In genomic region chr10:127739083-127739660, GRCm38 (mm10) we compare ENCODE assay signal across 8 mouse cellular contexts. TPM values are rescaled to one million over a fixed set of nuclear protein-coding genes. Genes with fewer than 3 reads are reported as not detected.
DNase-seq lines count a peak whose midpoint lies in the region; ATAC-seq and TF ChIP-seq lines count a peak whose summit lies in the region.

TSS of gene Zbtb39 (plus strand) at chr10:127739538.

- H3K36me3 ChIP-seq in ES-E14 (ENCODE audit: control insufficient read depth, insufficient read depth, low read length, poor library complexity, severe bottlenecking): peaks cover 24% of the 10 kb centered on the region
- peaks cover 26% of the 10 kb centered on the region for H3K36me3 ChIP-seq in forebrain, embryonic 15.5 days
- peaks cover 26% of the 10 kb centered on the region for H3K36me3 ChIP-seq in lung, embryonic 16.5 days (ENCODE audit: control insufficient read depth, insufficient read depth, low read length)

- peaks cover 5% of the 10 kb centered on the region; the same call in 1 of the 2 replicates for H3K27me3 ChIP-seq in forebrain, embryonic 15.5 days
- H3K27me3 ChIP-seq in lung, embryonic 16.5 days (ENCODE audit: control insufficient read depth, insufficient read depth, low read depth, low read length): no peaks in the 10 kb centered on the region

- DNase-seq in ES-E14 (ENCODE audit: low read depth, low spot score): peak; percentile 54
- DNase-seq in cerebellum, adult 11-12 months: peak; percentile 72
- DNase-seq in heart, postnatal 4 days: peak; percentile 90
- peak in 1 of 2 experiments; percentile 58 for DNase-seq in layer of hippocampus, adult 8-10 months (ENCODE audit: low spot score in 2 of 2)
- DNase-seq in ovary, postnatal 10 days (ENCODE audit: low spot score): peak; percentile 60
- peak; percentile 60 to 83 for DNase-seq in thymus, postnatal 10 days (ENCODE audit: low spot score in 2 of 2)

- under 1% methylated on average over 33 of the region's 61 CpGs for WGBS in forebrain, embryonic 15.5 days
- under 1% methylated on average over 28 of the region's 61 CpGs for WGBS in lung, embryonic 16.5 days

- H3K9ac ChIP-seq in ES-E14 (ENCODE audit: insufficient read depth, low read depth, low read length, poor library complexity, severe bottlenecking): peak within 1 kb of the TSS; percentile 86
- H3K9ac ChIP-seq in forebrain, embryonic 15.5 days (replicated peaks): peak within 1 kb of the TSS; percentile 85
- H3K9ac ChIP-seq in lung, embryonic 16.5 days (ENCODE audit: low read length): peak within 1 kb of the TSS; percentile 95

- H3K4me3 ChIP-seq in ES-E14 (ENCODE audit: insufficient read depth in 1 of 2, low read depth in 1 of 2, low read length in 2 of 2, poor library complexity in 1 of 2, severe bottlenecking in 1 of 2): peak within 1 kb of the TSS; percentile 93 to 94
- peak within 1 kb of the TSS; percentile 68 for H3K4me3 ChIP-seq in forebrain, embryonic 15.5 days
- peak within 1 kb of the TSS; percentile 85 for H3K4me3 ChIP-seq in lung, embryonic 16.5 days (ENCODE audit: low read length)

- H3K9me3 ChIP-seq in ES-E14 (ENCODE audit: control insufficient read depth, insufficient read depth, low read depth, low read length): no peaks in the 10 kb centered on the region
- H3K9me3 ChIP-seq in forebrain, embryonic 15.5 days: no peaks in the 10 kb centered on the region
- H3K9me3 ChIP-seq in lung, embryonic 16.5 days (ENCODE audit: control insufficient read depth, low read length): no peaks in the 10 kb centered on the region

- H3K4me1 ChIP-seq in ES-E14 (ENCODE audit: control insufficient read depth in 2 of 2, insufficient read depth in 2 of 2, low read length in 2 of 2, poor library complexity in 1 of 2): peaks cover 0 to 7% of the 10 kb centered on the region in 2 experiments; a peak in 2 of 4 replicates
- peaks cover 20% of the 10 kb centered on the region for H3K4me1 ChIP-seq in forebrain, embryonic 15.5 days
- peaks cover 10% of the 10 kb centered on the region for H3K4me1 ChIP-seq in lung, embryonic 16.5 days (replicated peaks; ENCODE audit: control insufficient read depth, insufficient read depth, low read length)

- no peak within 1 kb of the TSS for H3K27ac ChIP-seq in ES-E14 (ENCODE audit: insufficient read depth, low read depth, low read length, poor library complexity, severe bottlenecking)
- H3K27ac ChIP-seq in forebrain, embryonic 15.5 days (replicated peaks): peak within 1 kb of the TSS; percentile 76
- peak within 1 kb of the TSS; percentile 76 for H3K27ac ChIP-seq in lung, embryonic 16.5 days (ENCODE audit: low read length)

- in situ Hi-C loops in ES-E14 (cut with MboI; ENCODE audit: low sequenced_read_pairs in 2 of 2, unreplicated experiment in 2 of 2): no loop called here

- peak within 1 kb of the TSS; percentile 50 for H3K4me2 ChIP-seq in forebrain, embryonic 15.5 days (replicated peaks)
- H3K4me2 ChIP-seq in lung, embryonic 16.5 days (ENCODE audit: low read depth, low read length): peak within 1 kb of the TSS; percentile 61

- ATAC-seq in forebrain, embryonic 15.5 days (replicated peaks): peak; percentile 81
- peak; percentile 89 for ATAC-seq in lung, embryonic 16.5 days (ENCODE audit: low read depth)

TF ChIP-seq in ES-E14, 5 proteins besides CTCF, POLR2A, EP300 and RAD21:
- TF ChIP-seq CHD2 (IDR thresholded peaks at IDR 0.05; ENCODE audit: low read depth, low read length) (no peak), ZC3H11A (IDR thresholded peaks at IDR 0.05; ENCODE audit: borderline replicate concordance, low read depth, low read length) (no peak), ZNF384 (IDR thresholded peaks at IDR 0.05; ENCODE audit: low read depth, low read length) (no peak), HCFC1 (IDR thresholded peaks at IDR 0.05; ENCODE audit: borderline replicate concordance, insufficient read depth, low read length) (no peak), MAFK (IDR thresholded peaks at IDR 0.05; ENCODE audit: insufficient read depth, low read depth, low read length) (no peak)

RNA-seq across cellular contexts. Expression of gene Zbtb39, which starts in this region (rescaled TPM):
- 6.3 and 8.3 TPM in 2 replicates for total RNA-seq in ES-E14 (2012; rRNA removed)
- polyA plus RNA-seq in forebrain, embryonic 15.5 days (2015; fragmentation: Nextera tagmentation; extraction: Ambion mirVana): 4.0 and 4.1 TPM in 2 replicates
- 1 to 10 TPM; 9.6 to 9.8 TPM for total RNA-seq in heart, postnatal 4 days (2021)
- 10 to 100 TPM; 11.0 to 12.3 (median 11.3) TPM for total RNA-seq in layer of hippocampus, adult 8-10 months (2022)
- polyA plus RNA-seq in lung, embryonic 16.5 days (2015; fragmentation: Nextera tagmentation; extraction: Ambion mirVana): 2.3 and 2.6 TPM in 2 replicates
